Mouse (Mus musculus) hindbrain, postnatal 0 days (tissue): ENCODE results near the gene Zfp513. TPM values are rescaled to one million over a fixed set of nuclear protein-coding genes. Genes with fewer than 3 reads are reported as not detected.

ENCODE experiments used
- ATAC-seq: fragments of 200-750 bp; cut with Nextera tagmentation; 2 replicates; pipeline ENCODE4 v1.8.0; 2017; ENCODE audit warnings: mild to moderate bottlenecking, moderate TSS enrichment, moderate library complexity
- DNase-seq: peaks from one replicate; pipeline ENCODE4 v3.0.0-alpha.2; 2015; ENCODE audit warnings: low spot score
- H3K27ac ChIP-seq: fragments of 300-500 bp; sonication (generic); 2 replicates; pipeline ENCODE4 v1.5.1; 2014; ENCODE audit warnings: mild to moderate bottlenecking
- H3K27me3 ChIP-seq: fragments of 300-500 bp; sonication (generic); 2 replicates; pipeline ENCODE4 v1.6.1; 2014; ENCODE audit warnings: low read length, mixed read lengths; ENCODE audit not compliant: insufficient read depth
- H3K36me3 ChIP-seq: fragments of 300-500 bp; sonication (generic); 2 replicates; pipeline ENCODE4 v1.6.1; 2014; ENCODE audit warnings: low read length, mixed read lengths; ENCODE audit not compliant: insufficient read depth
- H3K4me1 ChIP-seq: fragments of 300-500 bp; sonication (generic); 2 replicates; pipeline ENCODE4 v1.6.1; 2014; ENCODE audit warnings: antibody characterized with exemption, low read length, mixed read lengths; ENCODE audit not compliant: insufficient read depth
- H3K4me2 ChIP-seq: fragments of 300-500 bp; sonication (generic); 2 replicates; pipeline ENCODE4 v1.6.1; 2014; ENCODE audit warnings: low read depth, mild to moderate bottlenecking, low read length, moderate library complexity, mixed read lengths
- H3K4me3 ChIP-seq: fragments of 300-500 bp; sonication (generic); 2 replicates; pipeline ENCODE4 v1.5.1; 2014; ENCODE audit warnings: low read length
- H3K9ac ChIP-seq: fragments of 300-500 bp; sonication (generic); replicated peaks from 2 replicates; pipeline ENCODE4 v1.6.1; 2014; ENCODE audit warnings: mild to moderate bottlenecking, low read length, moderate library complexity, mixed read lengths
- H3K9me3 ChIP-seq: fragments of 300-500 bp; sonication (generic); 2 replicates; pipeline ENCODE4 v1.6.1; 2016; ENCODE audit warnings: low read length, mixed read lengths
- CTCF ChIP-seq: IDR thresholded peaks from 2 replicates; pipeline ENCODE4 v1.5.1; 2016; ENCODE audit warnings: antibody characterized with exemption, control low read depth, low read depth
- WGBS: fragments of 180-500 bp; shearing (Covaris S2); extraction: QIAGEN DNeasy Blood & Tissue Kit; methylation state at CpG from one replicate; pipeline ENCODE4 v1.1.7; 2014; 5-methylcytosine and 5-hydroxymethylcytosine counted together
- polyA plus RNA-seq: library from polyadenylated mRNA; unstranded; fragments of >200 nt; fragmentation: Nextera tagmentation; extraction: Ambion mirVana; gene quantifications from 2 replicates; pipeline ENCODE4 v1.2.1, GENCODE M21; 2015
- total RNA-seq: library from RNA; depleted of rRNA; stranded (reverse); fragments of >200 nt; gene quantifications from 2 replicates; pipeline ENCODE4 v1.2.3, GENCODE M21; 2014

Zfp513 gene
- total and polyA plus RNA-seq, 2 experiments from 2014 or later, result 9.6 to 11.4 TPM

- no peak overlapping the region for H3K27ac ChIP-seq
- no peak overlapping the region for H3K9ac ChIP-seq
Observed at GRCm38 (mm10) chr5:31200327-31200768, 1.8 kb downstream of the Zfp513 start.

GRCm38 (mm10) chr5:31199893-31200292, 2.2 kb downstream of the Zfp513 start:
- Histone ChIP-seq H3K4me2 (no peak overlapping the region), H3K36me3 (peaks cover 68% of the 10 kb centered on the region), H3K27ac (no peak overlapping the region), H3K9ac (no peak overlapping the region), H3K4me1 (peaks cover 5% of the 10 kb centered on the region; the same call in 1 of the 2 replicates), H3K27me3 (no peaks in the 10 kb centered on the region), H3K9me3 (peaks cover 5% of the 10 kb centered on the region; the same call in 1 of the 2 replicates), H3K4me3 (no peak overlapping the region)
- TF ChIP-seq CTCF, result peak; percentile 55
- peak; percentile 31 for DNase-seq
- ATAC-seq, result no peak
- WGBS, result 78% methylated on average over 9 of the region's 9 CpGs

More at GRCm38 (mm10) chr5:31200327-31200768, 1.8 kb downstream of the Zfp513 start:
- no peak overlapping the region for H3K4me2 ChIP-seq
- H3K4me3 ChIP-seq, result no peak overlapping the region
- peaks cover 69% of the 10 kb centered on the region for H3K36me3 ChIP-seq
- no peaks in the 10 kb centered on the region for H3K27me3 ChIP-seq
- H3K9me3 ChIP-seq, result peaks cover 5% of the 10 kb centered on the region; the same call in 1 of the 2 replicates
- peaks cover 5% of the 10 kb centered on the region; the same call in 1 of the 2 replicates for H3K4me1 ChIP-seq
- TF ChIP-seq CTCF, result no peak
- 89% methylated on average over 27 of the region's 27 CpGs for WGBS
- DNase-seq (no peak), ATAC-seq (no peak)

GRCm38 (mm10) chr5:31199321-31199892, 2.7 kb downstream of the Zfp513 start:
- Histone ChIP-seq H3K9ac (no peak overlapping the region), H3K4me1 (peaks cover 5% of the 10 kb centered on the region; the same call in 1 of the 2 replicates), H3K36me3 (peaks cover 69% of the 10 kb centered on the region), H3K4me3 (no peak overlapping the region), H3K27ac (no peak overlapping the region), H3K9me3 (peaks cover 5% of the 10 kb centered on the region; the same call in 1 of the 2 replicates), H3K4me2 (no peak overlapping the region), H3K27me3 (no peaks in the 10 kb centered on the region)
- DNase-seq (no peak), ATAC-seq (no peak)
- no peak for TF ChIP-seq CTCF
- WGBS, result 89% methylated on average over 19 of the region's 19 CpGs

- Histone ChIP-seq H3K27me3 (no peaks in the 10 kb centered on the region), H3K9me3 (peaks cover 5% of the 10 kb centered on the region; the same call in 1 of the 2 replicates), H3K36me3 (peaks cover 68% of the 10 kb centered on the region), H3K4me3 (no peak overlapping the region), H3K4me1 (peaks cover 10% of the 10 kb centered on the region; the same call in 1 of the 2 replicates), H3K9ac (no peak overlapping the region), H3K27ac (no peak overlapping the region), H3K4me2 (no peak overlapping the region)
- no peak for DNase-seq
- ATAC-seq, result no peak
- no peak for TF ChIP-seq CTCF
- WGBS, result 79% methylated on average over 5 of the region's 5 CpGs
Observed at GRCm38 (mm10) chr5:31198616-31199320, 3.3 kb downstream of the Zfp513 start.

- no peaks in the 10 kb centered on the region for H3K27me3 ChIP-seq
- ATAC-seq, result no peak
- no peak for TF ChIP-seq CTCF
- peaks cover 11% of the 10 kb centered on the region; the same call in 1 of the 2 replicates for H3K4me1 ChIP-seq
- H3K36me3 ChIP-seq, result peaks cover 62% of the 10 kb centered on the region
- no peak overlapping the region for H3K27ac ChIP-seq
- peaks cover 5% of the 10 kb centered on the region; the same call in 1 of the 2 replicates for H3K9me3 ChIP-seq
- WGBS, result 83% methylated on average over 9 of the region's 9 CpGs
- no peak overlapping the region for H3K9ac ChIP-seq
- no peak overlapping the region for H3K4me3 ChIP-seq
- no peak for DNase-seq
- no peak overlapping the region for H3K4me2 ChIP-seq
Observed at GRCm38 (mm10) chr5:31198170-31198569, 3.9 kb downstream of the Zfp513 start.

- no peak for TF ChIP-seq CTCF
Observed at GRCm38 (mm10) chr5:31197072-31197471, 5.0 kb downstream of the Zfp513 start.

More at GRCm38 (mm10) chr5:31197072-31197471, 5.0 kb downstream of the Zfp513 start:
- Histone ChIP-seq H3K27me3 (no peaks in the 10 kb centered on the region), H3K9ac (no peak overlapping the region), H3K4me1 (peaks cover 9% of the 10 kb centered on the region), H3K36me3 (peaks cover 59% of the 10 kb centered on the region), H3K4me3 (no peak overlapping the region), H3K27ac (no peak overlapping the region), H3K9me3 (peaks cover 5% of the 10 kb centered on the region; the same call in 1 of the 2 replicates), H3K4me2 (no peak overlapping the region)
- ATAC-seq, result no peak
- no peak for DNase-seq
- WGBS, result 93% methylated on average over 12 of the region's 12 CpGs
